Mouse (Mus musculus): ENCODE results near the gene Scgb2b2.

The Scgb2b2 gene

DNA sequence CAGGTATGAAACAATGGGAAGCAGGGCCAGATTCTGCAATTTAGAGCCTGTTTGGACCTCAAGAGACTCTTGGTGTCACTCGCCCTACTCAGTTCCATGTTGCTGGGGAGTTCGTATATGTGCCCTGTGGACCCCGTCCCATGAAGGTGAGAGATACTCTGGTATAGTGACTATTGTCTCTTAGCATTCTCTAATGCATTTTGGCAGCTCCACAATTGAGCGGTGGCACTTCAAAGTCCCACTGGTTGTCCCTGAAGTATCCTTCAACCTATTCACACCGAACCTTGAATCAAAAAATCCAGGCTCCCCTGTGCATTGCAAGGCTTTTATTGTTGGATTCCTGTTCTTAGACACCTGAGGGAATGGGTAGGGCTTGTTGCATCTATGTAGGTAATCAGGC lies at the start of gene Scgb2b2:
Gene Scgb2b2 (plus strand): TSS at position 301 of the 400 bp plus-strand sequence.
- DNase-seq (ENCODE audit: low spot score in 2 of 2): no peak

DNA sequence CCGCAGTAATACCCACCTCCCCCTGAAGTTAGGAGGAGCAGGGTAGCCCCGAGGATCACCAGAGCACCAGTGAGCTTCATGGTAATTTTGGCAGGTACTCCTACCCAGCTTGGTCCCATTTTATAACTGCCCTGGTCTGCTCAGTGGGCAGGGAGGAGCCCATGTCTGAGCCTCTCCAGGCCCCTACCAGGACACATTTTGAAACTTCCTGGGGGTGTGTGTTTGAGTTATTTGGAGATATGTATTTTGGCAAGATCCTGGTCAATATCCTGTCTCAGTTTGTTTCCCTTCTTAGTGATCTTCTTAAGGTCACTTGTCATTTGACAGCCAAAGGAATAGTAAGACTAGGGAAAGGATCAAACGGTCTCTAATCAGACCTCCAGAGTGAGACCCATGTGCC lies 1.4 kb downstream of the Scgb2b2 start, which contains the start of gene Scgb1b2:
Gene Scgb1b2 (minus strand): TSS at position 101 of the 400 bp plus-strand sequence.
- DNase-seq (ENCODE audit: low spot score in 2 of 2): no peak
